Mouse (Mus musculus) CH12.LX (cell line): ENCODE data around the gene Cx3cr1.

Experiments
- CTCF ChIP-seq, 2 experiments: IDR thresholded peaks in 1 of 2; conservative IDR thresholded peaks in 1 of 2; 2 replicates each; pipeline ENCODE4 v1.5.1; 2011 to 2012; ENCODE audit warnings: low read depth in 2 of 2, low read length in 2 of 2, improper control_type of control experiment in 1 of 2, inconsistent platforms in 1 of 2, mild to moderate bottlenecking in 1 of 2, moderate library complexity in 1 of 2
- EP300 ChIP-seq: IDR thresholded peaks from 2 replicates; pipeline ENCODE4 v1.6.1; 2011; ENCODE audit warnings: low read length, improper control_type of control experiment
- JUND ChIP-seq: conservative IDR thresholded peaks from 2 replicates; pipeline ENCODE4 v1.6.1; 2011; ENCODE audit warnings: low read depth, low read length, improper control_type of control experiment
- MAFK ChIP-seq: IDR thresholded peaks from 2 replicates; pipeline ENCODE4 v1.6.1; 2011; ENCODE audit warnings: low read length, improper control_type of control experiment; ENCODE audit not compliant: insufficient replicate concordance
- MEF2A ChIP-seq: IDR thresholded peaks from 2 replicates; pipeline ENCODE4 v1.6.1; 2014; ENCODE audit warnings: low read depth, mild to moderate bottlenecking, inconsistent platforms, low read length, improper control_type of control experiment, borderline replicate concordance
- NELFE ChIP-seq: IDR thresholded peaks from 2 replicates; pipeline ENCODE4 v1.6.1; 2011; ENCODE audit warnings: low read depth, low read length, improper control_type of control experiment
- NRF1 ChIP-seq: IDR thresholded peaks from 2 replicates; pipeline ENCODE4 v1.6.1; 2014; ENCODE audit warnings: low read depth, mild to moderate bottlenecking, inconsistent platforms, low read length, improper control_type of control experiment, moderate library complexity
- POLR2A ChIP-seq: IDR thresholded peaks from 2 replicates; pipeline ENCODE4 v1.6.1; 2011; ENCODE audit warnings: low read depth, mild to moderate bottlenecking, improper control_type of control experiment, low read length
- RAD21 ChIP-seq: IDR thresholded peaks from 2 replicates; pipeline ENCODE4 v1.6.1; 2011; ENCODE audit warnings: low read depth, mild to moderate bottlenecking, low read length, improper control_type of control experiment, moderate library complexity
- TBP ChIP-seq: conservative IDR thresholded peaks from 2 replicates; pipeline ENCODE4 v1.6.1; 2011; ENCODE audit warnings: low read depth, low read length, improper control_type of control experiment
- TCF12 ChIP-seq: IDR thresholded peaks from 2 replicates; pipeline ENCODE4 v1.6.1; 2014; ENCODE audit warnings: low read depth, mild to moderate bottlenecking, inconsistent platforms, low read length, improper control_type of control experiment
- ZC3H11A ChIP-seq: IDR thresholded peaks from 2 replicates; pipeline ENCODE4 v1.6.1; 2012; ENCODE audit warnings: low read depth, mild to moderate bottlenecking, inconsistent platforms, low read length, improper control_type of control experiment

DNA sequence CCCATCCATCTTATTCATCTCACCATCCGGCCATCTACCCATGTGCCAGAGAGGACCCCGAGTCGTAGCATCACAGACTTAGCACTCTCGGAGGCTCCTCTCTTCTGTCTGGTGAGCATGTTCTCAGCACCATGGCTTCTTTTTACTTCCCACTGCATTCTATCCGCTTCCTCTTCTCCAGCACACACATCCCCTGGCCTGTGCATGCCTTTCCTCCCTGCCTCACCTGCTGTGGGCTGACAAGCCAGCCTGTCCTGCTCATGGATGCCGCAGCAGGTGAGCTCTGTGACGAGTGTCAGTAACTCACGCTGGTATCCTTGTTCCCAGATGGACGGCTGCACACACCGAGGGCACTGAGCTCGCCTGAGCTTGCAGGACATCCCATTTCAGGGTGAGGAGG is at the start of gene Cx3cr1:
- no peak for TF ChIP-seq CTCF (conservative IDR thresholded peaks at IDR 0.05 in 1 of 2, IDR thresholded peaks at IDR 0.05 in 1 of 2; ENCODE audit: low read depth in 2 of 2, low read length in 2 of 2)
- TF ChIP-seq JUND, result no peak
- TF ChIP-seq NELFE, result no peak
- no peak for TF ChIP-seq POLR2A
- TF ChIP-seq EP300, result no peak
- no peak for TF ChIP-seq TBP
- no peak for TF ChIP-seq ZC3H11A
- no peak for TF ChIP-seq NRF1
- no peak for TF ChIP-seq TCF12
- no peak for TF ChIP-seq MEF2A
- no peak for TF ChIP-seq RAD21
- TF ChIP-seq MAFK, result no peak
